Mouse (Mus musculus) kidney, embryonic 16.5 days (tissue): ENCODE results near the gene Inpp1. TPM values are rescaled to one million over a fixed set of nuclear protein-coding genes. Genes with fewer than 3 reads are reported as not detected.
A peak's percentile ranks its signal among the peaks of the same experiment; 100 is the strongest.

ENCODE experiments used
- ATAC-seq: fragments of 200-750 bp; cut with Nextera tagmentation; 2 replicates; pipeline ENCODE4 v1.8.0; 2017; ENCODE audit warnings: moderate TSS enrichment; ENCODE audit not compliant: low FRiP score, low TSS enrichment
- H3K27ac ChIP-seq: fragments of 300-500 bp; sonication (generic); 2 replicates; pipeline ENCODE4 v1.5.1; 2014; ENCODE audit warnings: low read length
- H3K27me3 ChIP-seq: fragments of 300-500 bp; sonication (generic); 2 replicates; pipeline ENCODE4 v1.6.1; 2014; ENCODE audit warnings: low read length, control low read depth, mixed read lengths; ENCODE audit not compliant: insufficient read depth
- H3K36me3 ChIP-seq: fragments of 300-500 bp; sonication (generic); 2 replicates; pipeline ENCODE4 v1.6.1; 2014; ENCODE audit warnings: low read length, control low read depth, mixed read lengths; ENCODE audit not compliant: insufficient read depth
- H3K4me1 ChIP-seq: fragments of 300-500 bp; sonication (generic); 2 replicates; pipeline ENCODE4 v1.6.1; 2014; ENCODE audit warnings: low read length, control low read depth, mixed read lengths; ENCODE audit not compliant: insufficient read depth
- H3K4me2 ChIP-seq: fragments of 300-500 bp; sonication (generic); replicated peaks from 2 replicates; pipeline ENCODE4 v1.6.1; 2014; ENCODE audit warnings: low read depth, low read length
- H3K4me3 ChIP-seq: fragments of 300-500 bp; sonication (generic); 2 replicates; pipeline ENCODE4 v1.5.1; 2014; ENCODE audit warnings: mild to moderate bottlenecking, low read length
- H3K9ac ChIP-seq: fragments of 300-500 bp; sonication (generic); replicated peaks from 2 replicates; pipeline ENCODE4 v1.6.1; 2014; ENCODE audit warnings: low read length
- H3K9me3 ChIP-seq: fragments of 300-500 bp; sonication (generic); 2 replicates; pipeline ENCODE4 v1.6.1; 2016; ENCODE audit warnings: low read length, control low read depth
- WGBS: fragments of 180-500 bp; shearing (Covaris S2); extraction: QIAGEN DNeasy Blood & Tissue Kit; methylation state at CpG from one replicate; pipeline ENCODE4 v1.1.7; 2014; 5-methylcytosine and 5-hydroxymethylcytosine counted together
- polyA plus RNA-seq: library from polyadenylated mRNA; unstranded; fragments of >200 nt; fragmentation: Nextera tagmentation; extraction: Ambion mirVana; gene quantifications from 2 replicates; pipeline ENCODE4 v1.2.1, GENCODE M21; 2015

Inpp1 gene
- polyA plus RNA-seq, 1 experiment from 2014 or later: 15.9 TPM

DNA sequence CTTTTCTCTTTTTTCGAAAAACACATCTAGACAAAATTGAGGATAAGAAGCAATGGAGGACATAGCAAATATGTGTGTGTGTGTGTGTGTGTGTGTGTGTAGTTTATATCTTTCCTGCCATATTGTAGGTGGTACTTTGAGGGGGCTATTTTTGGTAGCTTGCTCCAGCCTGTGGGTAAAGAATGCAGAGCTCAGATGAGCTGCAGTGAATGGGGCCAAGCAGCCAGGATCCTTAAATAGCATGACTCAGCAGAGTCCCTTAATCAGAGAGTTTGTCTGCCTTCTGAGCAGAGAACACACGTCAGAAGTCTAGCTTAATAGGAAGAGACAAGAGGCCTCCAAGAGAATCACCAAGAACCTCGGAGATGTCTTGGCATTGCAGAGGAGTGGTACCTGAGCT is 64.8 kb downstream of the Inpp1 start:
- ATAC-seq: no peak
- H3K4me2 ChIP-seq: no peak overlapping the region
- 73% methylated on average over 3 of the region's 3 CpGs for WGBS
- no peak overlapping the region for H3K4me3 ChIP-seq
- H3K4me1 ChIP-seq: no peaks in the 10 kb centered on the region
- no peaks in the 10 kb centered on the region for H3K9me3 ChIP-seq
- no peak overlapping the region for H3K27ac ChIP-seq
- H3K36me3 ChIP-seq: no peaks in the 10 kb centered on the region
- no peaks in the 10 kb centered on the region for H3K27me3 ChIP-seq
- no peak overlapping the region for H3K9ac ChIP-seq

GRCm38 (mm10) chr1:52751634-52752033 is 65.9 kb downstream of the Inpp1 start:
- no peak overlapping the region for H3K4me2 ChIP-seq
- 100% methylated on average over 1 of the region's 1 CpGs for WGBS
- ATAC-seq: no peak
- H3K4me1 ChIP-seq: no peaks in the 10 kb centered on the region
- H3K9ac ChIP-seq: no peak overlapping the region
- H3K36me3 ChIP-seq: no peaks in the 10 kb centered on the region
- H3K27ac ChIP-seq: no peak overlapping the region
- H3K4me3 ChIP-seq: no peak overlapping the region
- H3K27me3 ChIP-seq: no peaks in the 10 kb centered on the region
- no peaks in the 10 kb centered on the region for H3K9me3 ChIP-seq

- 92% methylated on average over 1 of the region's 1 CpGs for WGBS
- Histone ChIP-seq H3K4me3 (no peak overlapping the region), H3K4me1 (no peaks in the 10 kb centered on the region), H3K9me3 (no peaks in the 10 kb centered on the region), H3K36me3 (no peaks in the 10 kb centered on the region), H3K4me2 (no peak overlapping the region), H3K9ac (no peak overlapping the region), H3K27ac (no peak overlapping the region), H3K27me3 (no peaks in the 10 kb centered on the region)
- ATAC-seq: peak; percentile 51
Measured at GRCm38 (mm10) chr1:52749978-52750377, 67.5 kb downstream of the Inpp1 start.

GRCm38 (mm10) chr1:52748260-52748659 is 69.2 kb downstream of the Inpp1 start:
- no peak overlapping the region for H3K4me2 ChIP-seq
- H3K27me3 ChIP-seq: no peaks in the 10 kb centered on the region
- no peak overlapping the region for H3K27ac ChIP-seq
- no peak for ATAC-seq
- H3K36me3 ChIP-seq: no peaks in the 10 kb centered on the region
- H3K4me1 ChIP-seq: no peaks in the 10 kb centered on the region
- 24% methylated on average over 3 of the region's 3 CpGs for WGBS
- H3K9ac ChIP-seq: no peak overlapping the region
- H3K9me3 ChIP-seq: no peaks in the 10 kb centered on the region
- H3K4me3 ChIP-seq: no peak overlapping the region

DNA sequence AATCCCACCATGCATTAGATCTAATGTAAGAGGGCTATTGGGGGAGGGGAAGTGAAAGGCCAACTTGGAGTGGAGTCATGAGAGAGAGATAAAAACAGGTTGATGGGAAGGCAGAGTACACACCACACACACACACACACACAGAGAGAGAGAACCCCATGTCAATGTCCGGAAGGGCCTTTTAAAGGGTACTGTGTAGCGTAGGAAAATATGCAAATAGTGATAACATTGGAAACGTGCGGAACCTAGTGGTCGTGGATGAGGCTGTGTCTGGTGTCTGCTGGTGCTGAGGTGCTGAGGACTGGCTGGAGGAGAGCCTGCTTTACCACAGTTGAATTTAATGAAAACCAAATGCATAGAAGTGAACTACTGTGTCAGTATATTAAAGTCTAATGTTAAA is 74.9 kb downstream of the Inpp1 start:
- no peak overlapping the region for H3K4me2 ChIP-seq
- WGBS: 86% methylated on average over 5 of the region's 5 CpGs
- H3K27ac ChIP-seq: no peak overlapping the region
- no peaks in the 10 kb centered on the region for H3K36me3 ChIP-seq
- H3K4me3 ChIP-seq: no peak overlapping the region
- no peak overlapping the region for H3K9ac ChIP-seq
- ATAC-seq: no peak
- no peaks in the 10 kb centered on the region for H3K27me3 ChIP-seq
- H3K4me1 ChIP-seq: no peaks in the 10 kb centered on the region
- no peaks in the 10 kb centered on the region for H3K9me3 ChIP-seq

Other genes with a start within 250 kb of the Inpp1 start
- 9.9 and 11.7 TPM in 2 replicates for gene Nemp2, start 187.0 kb downstream of the Inpp1 start, polyA plus RNA-seq
- 2.7 and 3.6 TPM in 2 replicates for gene Mfsd6, start 90.2 kb downstream of the Inpp1 start, polyA plus RNA-seq
- gene Hibch, start 27.2 kb upstream of the Inpp1 start, polyA plus RNA-seq: 24.4 and 27.5 TPM in 2 replicates
- gene 1700019D03Rik, start 202.5 kb upstream of the Inpp1 start, polyA plus RNA-seq: 10.4 and 11.2 TPM in 2 replicates
- gene Mstn, start 244.0 kb upstream of the Inpp1 start, polyA plus RNA-seq: 0.09 and 0.21 TPM in 2 replicates